Mouse (Mus musculus): ENCODE measurements around the gene Spindoc. TPM values are rescaled to one million over a fixed set of nuclear protein-coding genes. Genes with fewer than 3 reads are reported as not detected.

The Spindoc gene
- polyA plus RNA-seq, 2 experiments = 21.9 to 37.6 TPM

GRCm38 (mm10) chr19:7339867-7340266 is 42.9 kb downstream of the Spindoc start:
- ATAC-seq (ENCODE audit: low FRiP score, low read depth) (no peak), DNase-seq (ENCODE audit: low spot score) (no peak)
- Histone ChIP-seq H3K27me3 (ENCODE audit: control insufficient read depth, insufficient read depth, low read length) (no peaks in the 10 kb centered on the region), H3K9ac (ENCODE audit: low read depth, low read length, severe bottlenecking) (peak overlapping the region; percentile 91), H3K9me3 (ENCODE audit: control insufficient read depth, low read length) (no peaks in the 10 kb centered on the region), H3K36me3 (ENCODE audit: control insufficient read depth, insufficient read depth, low read length) (no peaks in the 10 kb centered on the region; the same call in 1 of the 2 replicates), H3K4me1 (ENCODE audit: control insufficient read depth, insufficient read depth, low read length) (peaks cover 21% of the 10 kb centered on the region), H3K27ac (replicated peaks; ENCODE audit: low read depth, low read length) (no peak overlapping the region), H3K4me3 (replicated peaks; ENCODE audit: low read length) (peak overlapping the region; percentile 99), H3K4me2 (replicated peaks; ENCODE audit: low read depth, low read length, severe bottlenecking) (peak overlapping the region; percentile 77)
- TF ChIP-seq POLR2A (IDR thresholded peaks at IDR 0.05; ENCODE audit: borderline replicate concordance, extremely low read depth, insufficient read depth, insufficient read length) = no peak
- WGBS = 43% methylated on average over 4 of the region's 4 CpGs

- Histone ChIP-seq H3K27ac (replicated peaks; ENCODE audit: low read depth, low read length) (no peak overlapping the region), H3K9me3 (ENCODE audit: control insufficient read depth, low read length) (no peaks in the 10 kb centered on the region), H3K36me3 (ENCODE audit: control insufficient read depth, insufficient read depth, low read length) (no peaks in the 10 kb centered on the region; the same call in 1 of the 2 replicates), H3K4me3 (replicated peaks; ENCODE audit: low read length) (peak overlapping the region; percentile 99), H3K4me1 (ENCODE audit: control insufficient read depth, insufficient read depth, low read length) (peaks cover 21% of the 10 kb centered on the region), H3K4me2 (replicated peaks; ENCODE audit: low read depth, low read length, severe bottlenecking) (peak overlapping the region; percentile 77), H3K27me3 (ENCODE audit: control insufficient read depth, insufficient read depth, low read length) (no peaks in the 10 kb centered on the region), H3K9ac (ENCODE audit: low read depth, low read length, severe bottlenecking) (peak overlapping the region; percentile 44)
- DNase-seq (ENCODE audit: low spot score) = peak; percentile 30
- TF ChIP-seq POLR2A (IDR thresholded peaks at IDR 0.05; ENCODE audit: borderline replicate concordance, extremely low read depth, insufficient read depth, insufficient read length) = no peak
- ATAC-seq (ENCODE audit: low FRiP score, low read depth) = no peak
- 54% methylated on average over 5 of the region's 5 CpGs for WGBS
Observed at GRCm38 (mm10) chr19:7339026-7339425, 43.8 kb downstream of the Spindoc start.

- Histone ChIP-seq H3K36me3 (ENCODE audit: control insufficient read depth, insufficient read depth, low read length) (no peaks in the 10 kb centered on the region; the same call in 1 of the 2 replicates), H3K27me3 (ENCODE audit: control insufficient read depth, insufficient read depth, low read length) (no peaks in the 10 kb centered on the region), H3K9me3 (ENCODE audit: control insufficient read depth, low read length) (no peaks in the 10 kb centered on the region), H3K9ac (ENCODE audit: low read depth, low read length, severe bottlenecking) (no peak overlapping the region), H3K4me1 (ENCODE audit: control insufficient read depth, insufficient read depth, low read length) (peaks cover 21% of the 10 kb centered on the region), H3K4me3 (replicated peaks; ENCODE audit: low read length) (no peak overlapping the region), H3K4me2 (replicated peaks; ENCODE audit: low read depth, low read length, severe bottlenecking) (no peak overlapping the region), H3K27ac (replicated peaks; ENCODE audit: low read depth, low read length) (no peak overlapping the region)
- DNase-seq (ENCODE audit: low spot score) = no peak
- WGBS = 77% methylated on average over 2 of the region's 2 CpGs
- no peak for ATAC-seq (ENCODE audit: low FRiP score, low read depth)
- TF ChIP-seq POLR2A (IDR thresholded peaks at IDR 0.05; ENCODE audit: borderline replicate concordance, extremely low read depth, insufficient read depth, insufficient read length) = no peak
Observed at GRCm38 (mm10) chr19:7337781-7338342, 44.9 kb downstream of the Spindoc start.

GRCm38 (mm10) chr19:7335656-7336055 is 47.1 kb downstream of the Spindoc start:
- Histone ChIP-seq H3K4me3 (replicated peaks; ENCODE audit: low read length) (no peak overlapping the region), H3K9me3 (ENCODE audit: control insufficient read depth, low read length) (no peaks in the 10 kb centered on the region), H3K27ac (replicated peaks; ENCODE audit: low read depth, low read length) (no peak overlapping the region), H3K9ac (ENCODE audit: low read depth, low read length, severe bottlenecking) (no peak overlapping the region), H3K27me3 (ENCODE audit: control insufficient read depth, insufficient read depth, low read length) (no peaks in the 10 kb centered on the region), H3K36me3 (ENCODE audit: control insufficient read depth, insufficient read depth, low read length) (no peaks in the 10 kb centered on the region; the same call in 1 of the 2 replicates), H3K4me1 (ENCODE audit: control insufficient read depth, insufficient read depth, low read length) (peaks cover 18% of the 10 kb centered on the region), H3K4me2 (replicated peaks; ENCODE audit: low read depth, low read length, severe bottlenecking) (no peak overlapping the region)
- no peak for ATAC-seq (ENCODE audit: low FRiP score, low read depth)
- DNase-seq (ENCODE audit: low spot score) = no peak
- TF ChIP-seq POLR2A (IDR thresholded peaks at IDR 0.05; ENCODE audit: borderline replicate concordance, extremely low read depth, insufficient read depth, insufficient read length) = no peak
- 76% methylated on average over 4 of the region's 4 CpGs for WGBS

- H3K9ac ChIP-seq (ENCODE audit: low read depth, low read length, severe bottlenecking) = no peak overlapping the region
- H3K27me3 ChIP-seq (ENCODE audit: control insufficient read depth, insufficient read depth, low read length) = no peaks in the 10 kb centered on the region
- H3K9me3 ChIP-seq (ENCODE audit: control insufficient read depth, low read length) = no peaks in the 10 kb centered on the region
- 79% methylated on average over 2 of the region's 2 CpGs for WGBS
- DNase-seq (ENCODE audit: low spot score) (no peak), ATAC-seq (ENCODE audit: low FRiP score, low read depth) (no peak)
- no peak overlapping the region for H3K4me3 ChIP-seq (replicated peaks; ENCODE audit: low read length)
- H3K4me1 ChIP-seq (ENCODE audit: control insufficient read depth, insufficient read depth, low read length) = peaks cover 6% of the 10 kb centered on the region
- TF ChIP-seq POLR2A (IDR thresholded peaks at IDR 0.05; ENCODE audit: borderline replicate concordance, extremely low read depth, insufficient read depth, insufficient read length) = no peak
- no peak overlapping the region for H3K27ac ChIP-seq (replicated peaks; ENCODE audit: low read depth, low read length)
- H3K36me3 ChIP-seq (ENCODE audit: control insufficient read depth, insufficient read depth, low read length) = no peaks in the 10 kb centered on the region; the same call in 1 of the 2 replicates
- no peak overlapping the region for H3K4me2 ChIP-seq (replicated peaks; ENCODE audit: low read depth, low read length, severe bottlenecking)
Observed at GRCm38 (mm10) chr19:7334049-7334448, 48.7 kb downstream of the Spindoc start.
